Mouse (Mus musculus) lung, embryonic 14.5 days (tissue): ENCODE results near the gene Fpr2. TPM values are rescaled to one million over a fixed set of nuclear protein-coding genes. Genes with fewer than 3 reads are reported as not detected.
"Not testable (repeated sequence)": the region's sequence is repeated elsewhere in the genome, so short reads cannot be mapped to it uniquely, and the experiment has no call there.

Source experiments
- ATAC-seq: fragments of 200-750 bp; cut with Nextera tagmentation; 2 replicates; pipeline ENCODE4 v1.8.0; 2017; ENCODE audit warnings: mild to moderate bottlenecking, moderate TSS enrichment, moderate library complexity; ENCODE audit not compliant: insufficient read depth
- DNase-seq: peaks from one replicate; pipeline ENCODE4 v3.0.0-alpha.2; 2015
- H3K27ac ChIP-seq: fragments of 300-500 bp; sonication (generic); 2 replicates; pipeline ENCODE4 v1.5.1; 2014; ENCODE audit warnings: low read depth, mild to moderate bottlenecking, moderate library complexity
- H3K27me3 ChIP-seq: fragments of 300-500 bp; sonication (generic); 2 replicates; pipeline ENCODE4 v1.6.1; 2014; ENCODE audit warnings: low read length, control low read depth; ENCODE audit not compliant: insufficient read depth
- H3K36me3 ChIP-seq: fragments of 300-500 bp; sonication (generic); 2 replicates; pipeline ENCODE4 v1.6.1; 2014; ENCODE audit warnings: control low read depth; ENCODE audit not compliant: insufficient read depth
- H3K4me1 ChIP-seq: fragments of 300-500 bp; sonication (generic); 2 replicates; pipeline ENCODE4 v1.6.1; 2014; ENCODE audit warnings: antibody characterized with exemption, control low read depth; ENCODE audit not compliant: insufficient read depth
- H3K4me2 ChIP-seq: fragments of 300-500 bp; sonication (generic); 2 replicates; pipeline ENCODE4 v1.6.1; 2014; ENCODE audit warnings: mild to moderate bottlenecking
- H3K4me3 ChIP-seq: fragments of 300-500 bp; sonication (generic); 2 replicates; pipeline ENCODE4 v1.5.1; 2014; ENCODE audit warnings: low read depth, low read length
- H3K9ac ChIP-seq: fragments of 300-500 bp; sonication (generic); 2 replicates; pipeline ENCODE4 v1.6.1; 2014
- H3K9me3 ChIP-seq: fragments of 300-500 bp; sonication (generic); 2 replicates; pipeline ENCODE4 v1.6.1; 2016; ENCODE audit warnings: low read depth, low read length, control low read depth
- CTCF ChIP-seq: IDR thresholded peaks from 2 replicates; pipeline ENCODE4 v1.5.1; 2016; ENCODE audit warnings: antibody characterized with exemption, low read depth
- WGBS: fragments of 180-500 bp; shearing (Covaris S2); extraction: QIAGEN DNeasy Blood & Tissue Kit; methylation state at CpG from one replicate; pipeline ENCODE4 v1.1.7; 2014; 5-methylcytosine and 5-hydroxymethylcytosine counted together
- polyA plus RNA-seq: library from polyadenylated mRNA; unstranded; fragments of >200 nt; fragmentation: Nextera tagmentation; extraction: Ambion mirVana; gene quantifications from 2 replicates; pipeline ENCODE4 v1.2.1, GENCODE M21; 2014

Fpr2 gene
- 0.17 and 1.1 TPM in 2 replicates for polyA plus RNA-seq

DNA sequence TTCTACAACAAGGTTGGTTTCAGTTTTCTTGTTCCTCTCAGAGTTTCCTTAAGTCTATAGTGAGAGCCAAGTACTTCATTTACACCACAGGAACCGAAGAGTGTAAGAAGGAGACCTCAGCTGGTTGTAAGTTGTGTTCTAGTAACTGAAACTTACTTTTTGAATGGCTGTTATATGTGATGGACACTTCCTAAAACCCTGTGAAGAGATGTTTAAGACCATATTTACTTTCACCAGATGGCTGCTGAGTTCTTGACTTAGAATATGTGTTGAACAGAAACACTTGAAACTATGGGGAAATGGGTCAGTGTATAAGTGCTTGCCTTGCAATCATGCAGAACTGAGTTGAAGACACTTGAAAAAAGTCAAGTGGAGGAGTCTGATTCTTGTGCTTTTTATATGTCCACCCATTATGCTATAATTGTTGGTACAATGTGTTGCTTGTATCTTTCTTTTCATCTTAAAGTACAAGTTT, at the start of gene Fpr2, which contains the start of gene Fpr3:
Gene Fpr2, plus strand, starts transcription at position 51 of the 475 bp plus-strand sequence.
Gene Fpr3, plus strand, starts transcription at position 79 of the 475 bp plus-strand sequence.
- ATAC-seq (no peak), DNase-seq (no peak)
- no peak within 1 kb of the TSS for H3K4me3 ChIP-seq
- no peaks in the 10 kb centered on the region for H3K27me3 ChIP-seq
- no peak within 1 kb of the TSS for H3K27ac ChIP-seq
- 39% methylated on average over 1 of the region's 1 CpGs for WGBS
- no peak within 1 kb of the TSS for H3K9ac ChIP-seq
- H3K4me2 ChIP-seq: no peak within 1 kb of the TSS
- H3K4me1 ChIP-seq: no peaks in the 10 kb centered on the region
- no peaks in the 10 kb centered on the region for H3K9me3 ChIP-seq
- no peaks in the 10 kb centered on the region for H3K36me3 ChIP-seq
- no peak for TF ChIP-seq CTCF

DNA sequence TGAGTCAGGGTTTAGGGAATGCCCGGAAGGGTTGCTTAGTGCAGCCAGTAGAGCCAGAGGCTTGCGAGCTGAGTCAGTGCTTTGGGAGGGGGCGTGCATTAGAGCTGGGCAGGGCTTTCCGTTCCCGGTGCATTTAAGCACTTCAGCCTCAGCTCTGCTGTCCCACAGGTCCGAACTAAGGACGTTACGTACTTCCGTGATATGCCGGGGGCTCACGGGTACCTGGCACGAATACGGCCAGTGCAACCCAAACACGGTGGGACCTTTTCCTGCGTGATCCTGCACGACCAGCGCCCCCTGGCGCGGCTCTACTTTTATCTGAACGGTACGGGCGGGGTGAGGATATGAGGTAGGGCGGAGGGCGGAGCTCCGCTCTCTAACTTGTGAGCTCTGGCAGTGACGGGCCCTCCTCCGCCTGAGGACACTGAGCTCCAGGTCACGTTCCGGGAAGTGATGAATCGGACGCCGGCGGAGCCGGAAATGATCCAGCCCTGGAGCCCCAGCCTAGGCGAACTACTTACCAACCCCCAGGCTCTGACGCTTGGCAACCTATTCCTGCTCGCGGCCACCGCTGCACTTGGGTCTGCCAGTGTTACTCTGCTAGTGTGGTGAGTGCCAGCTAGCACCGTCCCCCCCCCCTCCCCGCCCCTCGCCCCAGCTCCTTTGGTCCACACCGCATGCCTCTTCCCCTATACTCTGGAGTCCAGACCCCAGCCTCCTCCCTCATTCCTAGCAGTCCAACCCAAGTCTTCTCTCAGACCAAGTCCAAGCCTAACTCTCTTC, 49.5 kb upstream of the Fpr2 start:
- H3K36me3 ChIP-seq: peaks cover 67% of the 10 kb centered on the region
- no peaks in the 10 kb centered on the region for H3K9me3 ChIP-seq
- peak overlapping the region; percentile 67 for H3K4me2 ChIP-seq
- no peaks in the 10 kb centered on the region for H3K27me3 ChIP-seq
- DNase-seq (peak; percentile 96), ATAC-seq (peak; percentile 96)
- peak overlapping the region; percentile 35 for H3K4me3 ChIP-seq
- TF ChIP-seq CTCF: peak; percentile 81
- under 1% methylated on average over 43 of the region's 43 CpGs for WGBS
- H3K27ac ChIP-seq: peak overlapping the region; percentile 73
- H3K9ac ChIP-seq: peak overlapping the region; percentile 56
- peaks cover 26% of the 10 kb centered on the region for H3K4me1 ChIP-seq

DNA sequence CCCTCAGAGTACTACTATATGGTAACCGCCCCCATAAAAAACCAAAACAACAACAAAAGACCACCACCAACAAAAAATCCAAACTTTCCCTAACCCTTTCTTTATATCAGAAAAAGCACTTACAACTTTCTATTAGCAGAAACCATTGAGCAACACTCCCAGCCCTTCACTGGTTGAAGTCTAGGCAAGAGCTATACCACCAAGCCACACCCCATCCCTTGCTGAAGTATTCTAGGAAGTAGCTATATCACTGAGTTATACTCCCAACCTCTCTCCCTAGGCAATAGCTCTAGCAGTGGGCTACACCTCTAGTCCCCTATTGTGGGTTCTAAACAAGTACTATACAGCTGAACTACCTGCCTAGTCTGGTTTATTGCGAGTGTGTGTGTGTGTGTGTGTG, 48.3 kb upstream of the Fpr2 start:
- TF ChIP-seq CTCF: no peak
- H3K4me2 ChIP-seq: no peak overlapping the region; the same call in 1 of the 2 replicates
- no peak overlapping the region for H3K27ac ChIP-seq
- H3K4me3 ChIP-seq: no peak overlapping the region
- no peaks in the 10 kb centered on the region for H3K9me3 ChIP-seq
- peaks cover 56% of the 10 kb centered on the region for H3K36me3 ChIP-seq
- ATAC-seq (no peak), DNase-seq (no peak)
- H3K9ac ChIP-seq: no peak overlapping the region
- H3K4me1 ChIP-seq: peaks cover 19% of the 10 kb centered on the region
- 89% methylated on average over 2 of the region's 2 CpGs for WGBS
- H3K27me3 ChIP-seq: no peaks in the 10 kb centered on the region

DNA sequence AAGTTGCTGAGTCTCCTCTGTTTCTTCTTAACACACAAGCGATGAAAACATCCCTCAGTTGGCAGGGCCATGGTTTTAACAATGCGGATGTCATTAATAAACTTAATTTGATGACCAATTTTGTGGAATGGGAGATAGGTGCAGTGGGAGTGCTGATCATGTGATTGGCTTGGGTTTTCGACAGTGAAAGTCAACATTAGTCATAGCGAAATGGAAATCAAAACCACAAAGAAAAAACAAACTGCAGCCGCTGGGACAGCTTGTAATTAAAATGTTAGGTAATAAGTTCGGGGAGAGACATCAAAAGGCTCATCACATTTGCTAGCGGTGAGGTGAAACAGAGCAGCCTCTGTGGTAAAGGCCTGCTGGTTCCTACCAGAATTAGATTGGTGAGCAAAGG, 46.8 kb upstream of the Fpr2 start:
- H3K27ac ChIP-seq: no peak overlapping the region
- WGBS: 89% methylated on average over 7 of the region's 7 CpGs
- DNase-seq: no peak
- no peak for ATAC-seq
- H3K4me1 ChIP-seq: peaks cover 6% of the 10 kb centered on the region
- peaks cover 48% of the 10 kb centered on the region for H3K36me3 ChIP-seq
- no peak overlapping the region for H3K4me2 ChIP-seq
- no peak overlapping the region for H3K9ac ChIP-seq
- no peak for TF ChIP-seq CTCF
- H3K4me3 ChIP-seq: no peak overlapping the region
- H3K9me3 ChIP-seq: no peaks in the 10 kb centered on the region
- H3K27me3 ChIP-seq: no peaks in the 10 kb centered on the region

DNA sequence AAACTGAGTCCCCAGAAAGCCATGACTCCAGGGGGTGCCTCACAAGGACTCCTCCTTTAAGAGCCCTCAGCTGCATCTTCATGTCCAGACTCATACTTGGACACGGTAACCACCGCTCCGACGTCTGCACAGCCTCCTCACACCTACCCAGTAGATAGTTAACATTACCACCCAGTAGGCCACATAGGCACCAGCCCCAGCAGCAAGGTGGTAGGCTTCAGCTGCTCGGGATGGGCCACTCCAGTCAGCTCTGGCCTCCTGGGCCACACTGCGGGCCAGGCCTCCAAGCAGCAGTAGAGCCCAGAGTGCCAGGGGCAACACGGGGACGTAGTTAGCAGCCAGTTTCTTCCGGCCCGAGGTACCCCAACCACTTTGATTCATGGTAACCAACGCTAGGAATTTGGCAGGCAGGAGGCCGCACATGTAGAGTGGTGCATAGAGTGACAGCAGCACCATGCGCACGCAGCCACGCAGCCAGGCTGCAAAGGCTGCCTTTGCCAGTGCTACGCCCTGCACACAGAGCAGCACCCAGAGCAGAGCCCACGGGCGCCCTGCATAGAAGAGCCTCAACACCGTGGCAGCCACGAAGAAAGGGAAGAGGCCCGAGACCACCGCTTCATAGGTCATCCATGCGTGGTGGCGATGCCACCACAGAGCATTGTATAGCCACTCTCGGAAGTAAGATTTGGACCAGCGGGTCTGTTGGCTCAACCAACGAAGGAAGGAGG, 43.9 kb upstream of the Fpr2 start:
- no peaks in the 10 kb centered on the region for H3K27me3 ChIP-seq
- H3K4me1 ChIP-seq: no peaks in the 10 kb centered on the region
- H3K4me2 ChIP-seq: no peak overlapping the region
- WGBS: 66% methylated on average over 27 of the region's 27 CpGs
- peaks cover 37% of the 10 kb centered on the region for H3K36me3 ChIP-seq
- no peak overlapping the region for H3K27ac ChIP-seq
- ATAC-seq (peak; percentile 66), DNase-seq (no peak)
- no peaks in the 10 kb centered on the region for H3K9me3 ChIP-seq
- no peak overlapping the region for H3K4me3 ChIP-seq
- TF ChIP-seq CTCF: no peak
- no peak overlapping the region for H3K9ac ChIP-seq

DNA sequence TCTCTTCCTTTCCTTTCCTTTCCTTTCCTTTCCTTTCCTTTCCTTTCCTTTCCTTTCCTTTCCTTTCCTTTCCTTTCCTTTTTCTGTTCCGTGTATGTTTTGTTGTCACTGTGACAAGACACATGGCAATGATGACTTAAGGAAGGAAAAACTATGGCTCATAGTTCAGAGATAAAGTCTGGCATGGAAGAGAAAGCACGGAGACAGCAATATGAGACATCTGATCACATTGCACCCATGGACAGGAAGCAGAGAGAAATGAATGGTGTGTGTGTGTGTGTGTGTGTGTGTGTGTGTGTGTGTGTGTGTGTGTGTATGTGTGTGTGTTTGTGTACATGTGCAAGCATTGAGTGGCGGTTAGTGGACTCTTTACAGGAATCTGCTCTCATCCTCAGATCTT, 43.0 kb upstream of the Fpr2 start:
- not testable (repeated sequence) for H3K27ac ChIP-seq, H3K9ac ChIP-seq, H3K4me1 ChIP-seq, DNase-seq, ATAC-seq, H3K4me3 ChIP-seq, H3K4me2 ChIP-seq, H3K9me3 ChIP-seq, H3K27me3 ChIP-seq
- peaks cover 32% of the 10 kb centered on the region for H3K36me3 ChIP-seq
- 64% methylated on average over 3 of the region's 3 CpGs for WGBS
